Mouse (Mus musculus): ENCODE results near the gene Rsf1. TPM values are rescaled to one million over a fixed set of nuclear protein-coding genes. Genes with fewer than 3 reads are reported as not detected.

The Rsf1 gene
- polyA plus RNA-seq, 1 experiment from 2014 or later, result 25.7 TPM

GRCm38 (mm10) chr7:97720109-97720508 lies 140.4 kb downstream of the Rsf1 start:
- ATAC-seq (replicated peaks; ENCODE audit: low FRiP score), result no peak
- Histone ChIP-seq H3K27me3 (ENCODE audit: control insufficient read depth, insufficient read depth, low read length) (no peaks in the 10 kb centered on the region), H3K4me2 (ENCODE audit: low read depth, low read length, severe bottlenecking) (no peak overlapping the region), H3K9ac (ENCODE audit: low read length) (no peak overlapping the region), H3K4me1 (replicated peaks; ENCODE audit: control insufficient read depth, insufficient read depth, low read length) (no peaks in the 10 kb centered on the region), H3K4me3 (ENCODE audit: low read depth, low read length) (no peak overlapping the region), H3K27ac (ENCODE audit: low read depth, low read length) (no peak overlapping the region), H3K36me3 (ENCODE audit: control insufficient read depth, insufficient read depth, low read length) (peaks cover under 1% of the 10 kb centered on the region), H3K9me3 (ENCODE audit: control insufficient read depth, low read length) (no peaks in the 10 kb centered on the region)
- 82% methylated on average over 5 of the region's 5 CpGs for WGBS
- no peak for DNase-seq (ENCODE audit: low spot score)

- ATAC-seq (replicated peaks; ENCODE audit: low FRiP score), result no peak
- Histone ChIP-seq H3K4me3 (ENCODE audit: low read depth, low read length) (no peak overlapping the region), H3K27ac (ENCODE audit: low read depth, low read length) (no peak overlapping the region), H3K27me3 (ENCODE audit: control insufficient read depth, insufficient read depth, low read length) (no peaks in the 10 kb centered on the region), H3K9ac (ENCODE audit: low read length) (no peak overlapping the region), H3K36me3 (ENCODE audit: control insufficient read depth, insufficient read depth, low read length) (no peaks in the 10 kb centered on the region; the same call in 1 of the 2 replicates), H3K9me3 (ENCODE audit: control insufficient read depth, low read length) (no peaks in the 10 kb centered on the region), H3K4me1 (replicated peaks; ENCODE audit: control insufficient read depth, insufficient read depth, low read length) (no peaks in the 10 kb centered on the region), H3K4me2 (ENCODE audit: low read depth, low read length, severe bottlenecking) (no peak overlapping the region)
- WGBS, result 93% methylated on average over 7 of the region's 7 CpGs
- DNase-seq (ENCODE audit: low spot score), result no peak
These were observed 142.7 kb downstream of the Rsf1 start for GRCm38 (mm10) chr7:97722278-97722918.

- Histone ChIP-seq H3K4me1 (replicated peaks; ENCODE audit: control insufficient read depth, insufficient read depth, low read length) (no peaks in the 10 kb centered on the region; the same call in 1 of the 2 replicates), H3K27me3 (ENCODE audit: control insufficient read depth, insufficient read depth, low read length) (no peaks in the 10 kb centered on the region), H3K27ac (ENCODE audit: low read depth, low read length) (no peak overlapping the region), H3K36me3 (ENCODE audit: control insufficient read depth, insufficient read depth, low read length) (no peaks in the 10 kb centered on the region), H3K4me3 (ENCODE audit: low read depth, low read length) (no peak overlapping the region), H3K9ac (ENCODE audit: low read length) (no peak overlapping the region), H3K4me2 (ENCODE audit: low read depth, low read length, severe bottlenecking) (no peak overlapping the region), H3K9me3 (ENCODE audit: control insufficient read depth, low read length) (no peaks in the 10 kb centered on the region)
- 93% methylated on average over 11 of the region's 11 CpGs for WGBS
- ATAC-seq (replicated peaks; ENCODE audit: low FRiP score) (no peak), DNase-seq (ENCODE audit: low spot score) (no peak)
These were observed 144.2 kb downstream of the Rsf1 start for GRCm38 (mm10) chr7:97723646-97724538.

GRCm38 (mm10) chr7:97725401-97725800 lies 145.7 kb downstream of the Rsf1 start:
- peaks cover 8% of the 10 kb centered on the region; the same call in 1 of the 2 replicates for H3K4me1 ChIP-seq (replicated peaks; ENCODE audit: control insufficient read depth, insufficient read depth, low read length)
- DNase-seq (ENCODE audit: low spot score) (no peak), ATAC-seq (replicated peaks; ENCODE audit: low FRiP score) (no peak)
- H3K36me3 ChIP-seq (ENCODE audit: control insufficient read depth, insufficient read depth, low read length), result no peaks in the 10 kb centered on the region
- H3K4me3 ChIP-seq (ENCODE audit: low read depth, low read length), result no peak overlapping the region
- no peak overlapping the region for H3K4me2 ChIP-seq (ENCODE audit: low read depth, low read length, severe bottlenecking)
- H3K27ac ChIP-seq (ENCODE audit: low read depth, low read length), result no peak overlapping the region
- no peak overlapping the region for H3K9ac ChIP-seq (ENCODE audit: low read length)
- no peaks in the 10 kb centered on the region for H3K27me3 ChIP-seq (ENCODE audit: control insufficient read depth, insufficient read depth, low read length)
- 94% methylated on average over 6 of the region's 6 CpGs for WGBS
- H3K9me3 ChIP-seq (ENCODE audit: control insufficient read depth, low read length), result no peaks in the 10 kb centered on the region

GRCm38 (mm10) chr7:97726080-97726479 lies 146.4 kb downstream of the Rsf1 start:
- Histone ChIP-seq H3K4me3 (ENCODE audit: low read depth, low read length) (no peak overlapping the region), H3K36me3 (ENCODE audit: control insufficient read depth, insufficient read depth, low read length) (no peaks in the 10 kb centered on the region), H3K27ac (ENCODE audit: low read depth, low read length) (no peak overlapping the region), H3K27me3 (ENCODE audit: control insufficient read depth, insufficient read depth, low read length) (no peaks in the 10 kb centered on the region), H3K4me2 (ENCODE audit: low read depth, low read length, severe bottlenecking) (no peak overlapping the region), H3K9me3 (ENCODE audit: control insufficient read depth, low read length) (no peaks in the 10 kb centered on the region), H3K4me1 (replicated peaks; ENCODE audit: control insufficient read depth, insufficient read depth, low read length) (peaks cover 9% of the 10 kb centered on the region; the same call in 1 of the 2 replicates), H3K9ac (ENCODE audit: low read length) (no peak overlapping the region)
- 77% methylated on average over 7 of the region's 7 CpGs for WGBS
- DNase-seq (ENCODE audit: low spot score) (no peak), ATAC-seq (replicated peaks; ENCODE audit: low FRiP score) (no peak)

- 73% methylated on average over 7 of the region's 7 CpGs for WGBS
- H3K27me3 ChIP-seq (ENCODE audit: control insufficient read depth, insufficient read depth, low read length), result no peaks in the 10 kb centered on the region
- no peak overlapping the region for H3K9ac ChIP-seq (ENCODE audit: low read length)
- DNase-seq (ENCODE audit: low spot score) (no peak), ATAC-seq (replicated peaks; ENCODE audit: low FRiP score) (no peak)
- no peak overlapping the region for H3K4me2 ChIP-seq (ENCODE audit: low read depth, low read length, severe bottlenecking)
- no peaks in the 10 kb centered on the region for H3K9me3 ChIP-seq (ENCODE audit: control insufficient read depth, low read length)
- peaks cover 9% of the 10 kb centered on the region; the same call in 1 of the 2 replicates for H3K4me1 ChIP-seq (replicated peaks; ENCODE audit: control insufficient read depth, insufficient read depth, low read length)
- no peak overlapping the region for H3K27ac ChIP-seq (ENCODE audit: low read depth, low read length)
- H3K36me3 ChIP-seq (ENCODE audit: control insufficient read depth, insufficient read depth, low read length), result no peaks in the 10 kb centered on the region
- H3K4me3 ChIP-seq (ENCODE audit: low read depth, low read length), result no peak overlapping the region
These were observed 147.1 kb downstream of the Rsf1 start for GRCm38 (mm10) chr7:97726778-97727177.

GRCm38 (mm10) chr7:97728666-97729614 lies 149.3 kb downstream of the Rsf1 start:
- Histone ChIP-seq H3K9ac (ENCODE audit: low read length) (no peak overlapping the region), H3K27ac (ENCODE audit: low read depth, low read length) (no peak overlapping the region)
- ATAC-seq (replicated peaks; ENCODE audit: low FRiP score), result no peak

GRCm38 (mm10) chr7:97730427-97730826 lies 150.7 kb downstream of the Rsf1 start:
- Histone ChIP-seq H3K27me3 (ENCODE audit: control insufficient read depth, insufficient read depth, low read length) (no peaks in the 10 kb centered on the region), H3K4me2 (ENCODE audit: low read depth, low read length, severe bottlenecking) (no peak overlapping the region), H3K4me1 (replicated peaks; ENCODE audit: control insufficient read depth, insufficient read depth, low read length) (peaks cover 9% of the 10 kb centered on the region; the same call in 1 of the 2 replicates), H3K36me3 (ENCODE audit: control insufficient read depth, insufficient read depth, low read length) (no peaks in the 10 kb centered on the region), H3K27ac (ENCODE audit: low read depth, low read length) (no peak overlapping the region), H3K9ac (ENCODE audit: low read length) (no peak overlapping the region), H3K4me3 (ENCODE audit: low read depth, low read length) (no peak overlapping the region), H3K9me3 (ENCODE audit: control insufficient read depth, low read length) (no peaks in the 10 kb centered on the region)
- DNase-seq (ENCODE audit: low spot score), result no peak
- WGBS, result 33% methylated on average over 3 of the region's 3 CpGs
- ATAC-seq (replicated peaks; ENCODE audit: low FRiP score), result no peak

More at GRCm38 (mm10) chr7:97728666-97729614, 149.3 kb downstream of the Rsf1 start:
- no peaks in the 10 kb centered on the region for H3K9me3 ChIP-seq (ENCODE audit: control insufficient read depth, low read length)
- H3K4me2 ChIP-seq (ENCODE audit: low read depth, low read length, severe bottlenecking), result no peak overlapping the region
- no peaks in the 10 kb centered on the region for H3K27me3 ChIP-seq (ENCODE audit: control insufficient read depth, insufficient read depth, low read length)
- H3K4me3 ChIP-seq (ENCODE audit: low read depth, low read length), result no peak overlapping the region
- no peak for DNase-seq (ENCODE audit: low spot score)
- no peaks in the 10 kb centered on the region for H3K36me3 ChIP-seq (ENCODE audit: control insufficient read depth, insufficient read depth, low read length)
- WGBS, result 34% methylated on average over 14 of the region's 14 CpGs
- H3K4me1 ChIP-seq (replicated peaks; ENCODE audit: control insufficient read depth, insufficient read depth, low read length), result peaks cover 9% of the 10 kb centered on the region; the same call in 1 of the 2 replicates

Data from forebrain, embryonic 11.5 days (tissue).